In the genomic region with DNA sequence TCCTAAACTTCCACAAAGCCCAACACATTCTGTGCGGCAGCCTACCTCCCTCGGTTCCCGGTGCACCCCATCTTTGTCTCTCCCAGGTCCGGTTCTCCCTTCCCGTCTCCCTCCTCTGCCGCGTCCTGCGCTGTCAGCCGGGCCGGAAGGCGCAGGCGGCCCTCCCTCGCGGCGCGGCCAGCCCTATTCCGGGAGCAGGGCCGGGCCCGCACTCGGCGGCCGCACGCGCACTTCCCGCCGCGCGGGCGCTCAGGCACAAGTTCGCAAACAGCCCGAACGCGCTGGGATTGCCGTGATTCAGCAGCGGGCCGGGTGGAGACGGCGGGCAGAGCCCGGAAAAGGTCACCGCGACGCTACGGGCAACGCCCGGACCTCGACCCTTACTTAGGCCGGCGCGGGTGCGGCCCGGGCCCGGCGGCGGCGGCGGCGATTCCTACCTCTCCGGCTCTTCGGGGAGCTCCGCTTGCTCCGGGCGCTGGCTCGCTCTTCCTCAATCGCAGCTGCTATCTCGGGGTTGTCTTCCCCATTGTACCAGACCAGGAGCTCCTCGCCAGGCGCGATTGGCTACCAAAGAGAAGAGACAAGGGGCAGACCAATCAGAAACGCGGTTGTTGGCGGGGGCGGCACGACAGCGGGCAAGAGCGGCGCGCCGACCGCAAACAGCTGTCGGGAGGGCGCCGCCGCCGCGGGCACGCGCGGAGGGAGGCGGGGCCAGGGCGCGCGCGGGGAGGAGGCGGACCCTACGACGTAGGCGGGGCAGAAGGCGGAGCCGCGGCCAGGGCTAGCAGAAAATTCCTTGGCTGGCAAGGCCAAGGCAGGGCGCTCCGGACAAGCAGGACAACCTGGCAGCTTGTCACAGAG, we compare ENCODE assay signal across 7 mouse cellular contexts. TPM values are rescaled to one million over a fixed set of nuclear protein-coding genes. Genes with fewer than 3 reads are reported as not detected.
DNase-seq lines count a peak whose midpoint lies in the region; ATAC-seq lines count a peak whose summit lies in the region.

No protein-coding gene starts in this region.

- no peaks in the 10 kb centered on the region for H3K27me3 ChIP-seq in embryonic facial prominence, embryonic 12.5 days
- no peaks in the 10 kb centered on the region for H3K27me3 ChIP-seq in limb, embryonic 11.5 days (ENCODE audit: control insufficient read depth, insufficient read depth, low read length)
- H3K27me3 ChIP-seq in midbrain, embryonic 14.5 days (ENCODE audit: control insufficient read depth, insufficient read depth, low read length): no peaks in the 10 kb centered on the region

- WGBS in embryonic facial prominence, embryonic 12.5 days: under 1% methylated on average over 102 of the region's 102 CpGs
- under 1% methylated on average over 100 of the region's 102 CpGs for WGBS in limb, embryonic 11.5 days
- WGBS in midbrain, embryonic 14.5 days: under 1% methylated on average over 102 of the region's 102 CpGs

- peak overlapping the region; percentile 88 for H3K4me3 ChIP-seq in embryonic facial prominence, embryonic 12.5 days
- H3K4me3 ChIP-seq in limb, embryonic 11.5 days (ENCODE audit: low read depth, low read length): peak overlapping the region; percentile 82
- peak overlapping the region; percentile 89 for H3K4me3 ChIP-seq in midbrain, embryonic 14.5 days (replicated peaks; ENCODE audit: low read depth, low read length)

- peaks cover 25% of the 10 kb centered on the region for H3K4me1 ChIP-seq in embryonic facial prominence, embryonic 12.5 days
- 0 out of 2 replicates have a peak, but pooled peaks cover 2% of the 10 kb centered on the region for H3K4me1 ChIP-seq in limb, embryonic 11.5 days (ENCODE audit: control insufficient read depth, insufficient read depth, low read length)
- H3K4me1 ChIP-seq in midbrain, embryonic 14.5 days (ENCODE audit: control insufficient read depth, insufficient read depth, low read length): peaks cover 23% of the 10 kb centered on the region

- no peaks in the 10 kb centered on the region for H3K9me3 ChIP-seq in embryonic facial prominence, embryonic 12.5 days
- H3K9me3 ChIP-seq in limb, embryonic 11.5 days (ENCODE audit: control insufficient read depth, low read length): no peaks in the 10 kb centered on the region
- H3K9me3 ChIP-seq in midbrain, embryonic 14.5 days (ENCODE audit: control insufficient read depth, low read length): no peaks in the 10 kb centered on the region

- peak; percentile 98 for ATAC-seq in embryonic facial prominence, embryonic 12.5 days (ENCODE audit: insufficient number of reproducible peaks, insufficient read depth, low FRiP score, low TSS enrichment)
- ATAC-seq in limb, embryonic 11.5 days (ENCODE audit: insufficient number of reproducible peaks, low FRiP score, low TSS enrichment, low read depth): peak; percentile 99
- peak; percentile 100 for ATAC-seq in midbrain, embryonic 14.5 days (ENCODE audit: low FRiP score, low TSS enrichment)

- peak overlapping the region; percentile 99 for H3K27ac ChIP-seq in embryonic facial prominence, embryonic 12.5 days
- peak overlapping the region; percentile 91 for H3K27ac ChIP-seq in limb, embryonic 11.5 days (replicated peaks; ENCODE audit: low read depth, low read length)
- H3K27ac ChIP-seq in midbrain, embryonic 14.5 days (replicated peaks; ENCODE audit: low read depth, low read length): peak overlapping the region; percentile 99

- peak; percentile 99 for DNase-seq in adrenal gland, postnatal 25 days
- peak; percentile 100 for DNase-seq in heart, adult 11 months
- DNase-seq in kidney, adult 18-20 months: peak; percentile 99
- peak; percentile 100 for DNase-seq in limb, embryonic 11.5 days (ENCODE audit: low spot score)
- DNase-seq in midbrain, embryonic 14.5 days: peak; percentile 99
- DNase-seq in spleen, adult 18-20 months: peak; percentile 97 to 98

- peak overlapping the region; percentile 95 for H3K9ac ChIP-seq in embryonic facial prominence, embryonic 12.5 days
- peak overlapping the region; percentile 84 for H3K9ac ChIP-seq in limb, embryonic 11.5 days (ENCODE audit: low read length)
- H3K9ac ChIP-seq in midbrain, embryonic 14.5 days (replicated peaks; ENCODE audit: low read length): peak overlapping the region; percentile 95

- H3K36me3 ChIP-seq in embryonic facial prominence, embryonic 12.5 days: 0 out of 2 replicates have a peak, but pooled peaks cover 9% of the 10 kb centered on the region
- no peaks in the 10 kb centered on the region for H3K36me3 ChIP-seq in limb, embryonic 11.5 days (ENCODE audit: control insufficient read depth, insufficient read depth, low read length)
- 0 out of 2 replicates have a peak, but pooled peaks cover 11% of the 10 kb centered on the region for H3K36me3 ChIP-seq in midbrain, embryonic 14.5 days (ENCODE audit: control insufficient read depth, insufficient read depth, low read length)

- peak overlapping the region; percentile 63 for H3K4me2 ChIP-seq in embryonic facial prominence, embryonic 12.5 days (replicated peaks)
- H3K4me2 ChIP-seq in limb, embryonic 11.5 days (ENCODE audit: low read depth, severe bottlenecking): peak overlapping the region; percentile 46
- peak overlapping the region; percentile 66 for H3K4me2 ChIP-seq in midbrain, embryonic 14.5 days (ENCODE audit: low read length)

RNA-seq across cellular contexts. Expression of a gene that starts 50.9 kb away (rescaled TPM):
- total RNA-seq in adrenal gland, postnatal 25 days (2021): 32.4 and 32.5 TPM in 2 replicates
- 15.9 and 16.6 TPM in 2 replicates for polyA plus RNA-seq in embryonic facial prominence, embryonic 12.5 days (2016; fragmentation: Nextera tagmentation; extraction: Ambion mirVana)
- polyA plus RNA-seq in limb, embryonic 11.5 days (2014; fragmentation: Nextera tagmentation; extraction: Ambion mirVana): 15.8 and 16.9 TPM in 2 replicates
- polyA plus RNA-seq in midbrain, embryonic 14.5 days (2014; fragmentation: Nextera tagmentation; extraction: Ambion mirVana): 15.0 and 22.0 TPM in 2 replicates

Comparison
In these comparisons a context has a peak if more than half of its experiments do, and no peak if none do; other contexts are left out.
1. Peak in every context shown above with its lines: DNase-seq, ATAC-seq, H3K4me3 ChIP-seq and H3K27ac ChIP-seq.